Mouse (Mus musculus) gastrocnemius, adult 2 months (tissue): ENCODE results near the gene Pus7. TPM values are rescaled to one million over a fixed set of nuclear protein-coding genes. Genes with fewer than 3 reads are reported as not detected.

Experiments used
- DNase-seq: peaks from one replicate; pipeline ENCODE4 v3.0.0; 2022
- H3K27ac ChIP-seq: fragments of 200-600 bp; 2 replicates; pipeline ENCODE4 v1.8.1; 2022; ENCODE audit warnings: mild to moderate bottlenecking
- H3K4me3 ChIP-seq: fragments of 200-600 bp; 2 replicates; pipeline ENCODE4 v1.8.1; 2022; ENCODE audit warnings: mild to moderate bottlenecking, moderate library complexity
- CTCF ChIP-seq: fragments of 200-600 bp; IDR thresholded peaks from 2 replicates; pipeline ENCODE4 v1.8.1; 2022; ENCODE audit warnings: antibody characterized with exemption, mild to moderate bottlenecking, moderate library complexity
- intact Hi-C: fragments of 180-260 bp; cut with DNase I; formaldehyde crosslinking; loops from one replicate; pipeline ENCODE4 v1.15.1; 2025
- total RNA-seq, 2 experiments: library from RNA; stranded (reverse); gene quantifications; 2 replicates each; pipeline ENCODE4 v1.2.3; 2021

Gene Pus7
- total RNA-seq, 2 experiments from 2014 or later, result 9.9 to 11.2 TPM

- intact Hi-C loops, result loop anchor here (1.0 kb wide), 1 partner anchor 75 kb away; no protein-coding TSS in a partner anchor
- H3K4me3 ChIP-seq, result peak within 1 kb of the TSS; percentile 94
- peak within 1 kb of the TSS; percentile 91 for H3K27ac ChIP-seq
- TF ChIP-seq CTCF, result peak; percentile 100
- DNase-seq, result peak; percentile 95
Observed at GRCm38 (mm10) chr5:23787536-23788389, 4.3 kb upstream of the Pus7 start, which contains the start of gene Rint1. Gene Rint1 (plus strand): TSS chr5:23787711.

DNA sequence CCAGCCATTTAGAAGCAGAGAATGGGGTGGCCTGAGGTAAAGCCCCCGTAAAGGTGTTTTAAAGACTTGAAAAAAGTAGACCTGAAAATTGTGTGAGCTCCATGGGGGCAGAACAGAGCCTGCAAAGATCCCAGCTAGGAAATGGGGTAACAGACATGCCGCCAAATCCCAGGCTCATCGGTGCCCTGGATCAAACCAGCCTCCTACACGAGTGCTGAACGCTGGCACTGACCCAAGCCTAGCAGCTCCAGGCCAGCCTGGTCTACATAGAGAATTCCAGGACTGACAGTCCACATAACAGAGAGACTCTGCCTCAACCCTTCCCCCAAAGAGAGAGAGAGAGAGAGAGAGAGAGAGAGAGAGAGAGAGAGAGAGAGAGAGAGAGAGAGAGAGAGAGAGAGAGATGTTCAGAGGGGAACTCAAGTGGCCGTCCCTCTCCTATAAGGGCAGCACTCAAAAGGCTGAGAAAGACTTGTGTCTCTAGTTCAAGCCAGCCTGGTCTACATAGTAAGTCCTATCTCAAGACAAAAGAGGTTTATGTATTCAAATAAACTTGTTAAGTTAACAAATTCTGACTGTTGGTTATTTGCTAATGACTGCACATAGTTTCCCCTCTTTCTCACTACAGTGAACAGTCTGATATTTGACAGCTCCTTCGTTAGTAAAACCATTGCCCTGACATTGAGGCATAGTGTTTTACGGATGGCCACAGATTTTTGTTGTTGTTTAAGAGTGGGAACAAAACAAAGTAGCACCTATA, 1.3 kb downstream of the Pus7 start:
- Histone ChIP-seq H3K4me3 (peak overlapping the region; percentile 84), H3K27ac (peak overlapping the region; percentile 91)
- peak; percentile 18 for DNase-seq
- intact Hi-C loops, result no loop called here
- no peak for TF ChIP-seq CTCF

- no peak overlapping the region for H3K27ac ChIP-seq
- no peak for DNase-seq
- intact Hi-C loops, result no loop called here
- no peak for TF ChIP-seq CTCF
- no peak overlapping the region for H3K4me3 ChIP-seq
Observed at GRCm38 (mm10) chr5:23781172-23781571, 2.3 kb downstream of the Pus7 start.

GRCm38 (mm10) chr5:23780516-23780915, 3.0 kb downstream of the Pus7 start:
- no peak; the same call in 1 of the 2 replicates for TF ChIP-seq CTCF
- Histone ChIP-seq H3K4me3 (no peak overlapping the region), H3K27ac (no peak overlapping the region)
- no peak for DNase-seq
- intact Hi-C loops, result no loop called here

DNA sequence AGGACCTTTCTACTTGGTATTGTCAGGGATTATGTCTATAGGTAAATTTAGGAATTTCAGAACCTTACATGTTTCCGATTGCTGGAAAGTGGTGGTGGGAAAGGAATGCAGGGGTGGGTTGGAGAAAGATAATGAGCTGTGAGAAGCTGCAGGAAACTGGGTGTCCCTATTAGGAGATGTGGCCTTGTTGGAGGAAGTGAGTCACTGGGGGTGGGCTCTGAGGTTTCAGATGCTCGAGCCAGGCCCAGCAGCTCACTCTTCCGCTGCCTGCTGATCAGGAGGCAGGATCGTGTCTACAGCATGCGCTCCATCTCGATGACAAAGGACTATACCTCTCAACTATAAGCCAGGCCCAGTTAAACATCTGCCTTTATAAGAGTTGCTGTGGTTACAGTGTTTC, 9.3 kb downstream of the Pus7 start:
- H3K27ac ChIP-seq, result no peak overlapping the region
- intact Hi-C loops, result no loop called here
- no peak overlapping the region for H3K4me3 ChIP-seq
- DNase-seq, result no peak
- no peak for TF ChIP-seq CTCF

- TF ChIP-seq CTCF, result no peak
- no peak for DNase-seq
- intact Hi-C loops, result no loop called here
Observed at GRCm38 (mm10) chr5:23771105-23771504, 12.4 kb downstream of the Pus7 start.

GRCm38 (mm10) chr5:23764557-23764956, 19.0 kb downstream of the Pus7 start:
- no peak for TF ChIP-seq CTCF
- intact Hi-C loops, result no loop called here
- DNase-seq, result no peak
- Histone ChIP-seq H3K27ac (no peak overlapping the region), H3K4me3 (no peak overlapping the region)

More at GRCm38 (mm10) chr5:23771105-23771504, 12.4 kb downstream of the Pus7 start:
- no peak overlapping the region for H3K4me3 ChIP-seq
- no peak overlapping the region for H3K27ac ChIP-seq

GRCm38 (mm10) chr5:23762531-23762930, 21.0 kb downstream of the Pus7 start:
- intact Hi-C loops, result no loop called here
- DNase-seq, result no peak
- H3K27ac ChIP-seq, result no peak overlapping the region
- H3K4me3 ChIP-seq, result no peak overlapping the region
- no peak for TF ChIP-seq CTCF

- TF ChIP-seq CTCF, result peak; percentile 61
- Histone ChIP-seq H3K4me3 (no peak overlapping the region), H3K27ac (no peak overlapping the region)
- intact Hi-C loops, result loop anchor here (10.0 kb wide), 1 partner anchor 84 kb away; no protein-coding TSS in a partner anchor
- DNase-seq, result peak; percentile 25
Observed at GRCm38 (mm10) chr5:23758633-23759032, 24.9 kb downstream of the Pus7 start.

DNA sequence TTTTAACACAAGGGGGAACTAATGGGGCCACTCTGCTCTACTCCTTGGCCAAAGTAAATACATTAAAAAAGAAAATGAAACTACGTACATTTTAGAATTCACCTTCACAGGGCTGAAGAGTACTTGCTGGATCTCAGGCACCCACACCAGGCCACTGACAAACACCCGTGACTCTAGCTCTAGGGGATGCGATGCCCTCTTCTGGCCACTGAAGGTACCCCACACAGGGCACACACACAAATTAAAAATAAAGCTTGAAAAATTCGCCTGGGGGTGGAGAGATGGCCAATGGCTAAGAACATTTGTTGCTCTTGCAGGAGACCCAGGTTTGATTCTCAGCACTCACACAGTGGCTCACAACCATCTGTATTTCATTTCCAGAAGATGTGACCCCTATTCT, 27.1 kb downstream of the Pus7 start:
- Histone ChIP-seq H3K27ac (no peak overlapping the region), H3K4me3 (no peak overlapping the region)
- intact Hi-C loops, result loop anchor here (10.0 kb wide), 1 partner anchor 82 kb away; no protein-coding TSS in a partner anchor
- TF ChIP-seq CTCF, result 0 out of 2 replicates have a peak, but pooled peaks have one; percentile 1
- DNase-seq, result no peak

GRCm38 (mm10) chr5:23755591-23755990, 27.9 kb downstream of the Pus7 start:
- TF ChIP-seq CTCF, result no peak
- Histone ChIP-seq H3K27ac (no peak overlapping the region), H3K4me3 (no peak overlapping the region)
- intact Hi-C loops, result loop anchor here (10.0 kb wide), 1 partner anchor 81 kb away; no protein-coding TSS in a partner anchor
- DNase-seq, result no peak

GRCm38 (mm10) chr5:23749882-23750281, 33.6 kb downstream of the Pus7 start:
- DNase-seq, result no peak
- no peak overlapping the region for H3K27ac ChIP-seq
- no peak overlapping the region for H3K4me3 ChIP-seq
- peak; percentile 23 for TF ChIP-seq CTCF
- intact Hi-C loops, result loop anchor here (10.0 kb wide), 1 partner anchor 75 kb away; no protein-coding TSS in a partner anchor

DNA sequence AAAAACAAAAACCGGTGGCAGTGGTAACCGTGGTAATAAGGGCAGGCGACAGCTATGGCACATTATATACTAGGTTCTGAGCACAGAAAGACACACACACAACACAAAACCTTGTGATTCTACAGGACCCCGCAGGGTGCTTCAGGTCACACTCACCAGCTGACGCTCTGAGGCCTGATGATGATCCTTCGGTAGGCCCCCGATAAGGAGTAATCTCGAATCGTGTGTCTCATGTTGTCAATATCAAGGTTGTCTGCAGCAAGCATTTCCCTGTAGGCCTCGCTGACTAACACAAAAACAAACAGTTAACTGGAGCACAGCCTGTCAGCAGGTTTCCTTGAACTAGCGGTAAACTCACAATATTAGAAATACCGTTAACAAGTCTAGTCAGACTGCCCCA, 40.2 kb downstream of the Pus7 start:
- intact Hi-C loops, result no loop called here
- no peak overlapping the region for H3K4me3 ChIP-seq
- H3K27ac ChIP-seq, result no peak overlapping the region
- DNase-seq, result no peak
- TF ChIP-seq CTCF, result no peak
